Mouse (Mus musculus) hindbrain, embryonic 11.5 days (tissue): ENCODE results near the gene Prss47. TPM values are rescaled to one million over a fixed set of nuclear protein-coding genes. Genes with fewer than 3 reads are reported as not detected.

Experiments
- ATAC-seq: fragments of 200-750 bp; cut with Nextera tagmentation; 2 replicates; pipeline ENCODE4 v1.8.0; 2017; ENCODE audit warnings: mild to moderate bottlenecking, moderate TSS enrichment, moderate library complexity; ENCODE audit not compliant: low FRiP score
- DNase-seq: peaks from one replicate; pipeline ENCODE4 v3.0.0-alpha.2; 2015; ENCODE audit warnings: low spot score
- H3K27ac ChIP-seq: fragments of 300-500 bp; sonication (generic); 2 replicates; pipeline ENCODE4 v1.5.1; 2014; ENCODE audit warnings: mild to moderate bottlenecking, low read depth, low read length
- H3K27me3 ChIP-seq: fragments of 300-500 bp; sonication (generic); 2 replicates; pipeline ENCODE4 v1.6.1; 2014; ENCODE audit warnings: mild to moderate bottlenecking, low read length, moderate library complexity, mixed read lengths; ENCODE audit not compliant: control insufficient read depth, insufficient read depth
- H3K36me3 ChIP-seq: fragments of 300-500 bp; sonication (generic); 2 replicates; pipeline ENCODE4 v1.6.1; 2014; ENCODE audit warnings: mild to moderate bottlenecking, low read length, moderate library complexity, mixed read lengths; ENCODE audit not compliant: control insufficient read depth, insufficient read depth
- H3K4me1 ChIP-seq: fragments of 300-500 bp; sonication (generic); replicated peaks from 2 replicates; pipeline ENCODE4 v1.6.1; 2014; ENCODE audit warnings: low read length, mixed read lengths; ENCODE audit not compliant: control insufficient read depth, insufficient read depth
- H3K4me2 ChIP-seq: fragments of 300-500 bp; sonication (generic); replicated peaks from 2 replicates; pipeline ENCODE4 v1.6.1; 2014; ENCODE audit warnings: mild to moderate bottlenecking, low read depth, low read length
- H3K4me3 ChIP-seq: fragments of 300-500 bp; sonication (generic); 2 replicates; pipeline ENCODE4 v1.5.1; 2014; ENCODE audit warnings: low read depth, low read length
- H3K9ac ChIP-seq: fragments of 300-500 bp; sonication (generic); 2 replicates; pipeline ENCODE4 v1.6.1; 2014; ENCODE audit warnings: low read depth, low read length
- H3K9me3 ChIP-seq: fragments of 300-500 bp; sonication (generic); 2 replicates; pipeline ENCODE4 v1.6.1; 2016; ENCODE audit warnings: low read length; ENCODE audit not compliant: control insufficient read depth
- WGBS: fragments of 180-500 bp; shearing (Covaris S2); extraction: QIAGEN DNeasy Blood & Tissue Kit; methylation state at CpG from one replicate; pipeline ENCODE4 v1.1.7; 2014; 5-methylcytosine and 5-hydroxymethylcytosine counted together
- polyA plus RNA-seq: library from polyadenylated mRNA; unstranded; fragments of >200 nt; fragmentation: Nextera tagmentation; extraction: Ambion mirVana; gene quantifications from 2 replicates; pipeline ENCODE4 v1.2.1, GENCODE M21; 2014

Gene Prss47
- not detected in 2 replicates for polyA plus RNA-seq

DNA sequence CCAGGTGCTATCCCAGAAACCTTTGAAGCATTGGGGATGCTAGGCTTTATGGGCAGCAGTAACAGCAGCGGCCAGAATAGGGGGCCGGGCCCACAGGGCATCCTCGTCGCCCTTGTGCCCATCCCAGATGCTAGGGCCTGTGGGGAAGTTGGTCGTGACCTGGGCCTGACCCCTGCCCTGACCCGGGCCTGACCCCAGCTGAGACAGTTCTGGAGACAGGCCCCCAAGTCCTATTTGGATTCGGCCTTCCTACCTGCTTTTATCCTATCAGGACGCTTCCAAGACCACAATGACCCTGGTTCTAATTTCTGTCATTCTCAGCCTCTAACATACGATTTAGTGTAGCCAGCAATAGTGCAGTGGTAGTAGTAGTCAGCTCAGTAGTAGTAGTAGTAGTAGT lies at the start of gene Prss47:
Gene Prss47, minus strand, starts transcription at position 101 of the 400 bp plus-strand sequence.
- WGBS = 91% methylated on average over 9 of the region's 9 CpGs
- no peaks in the 10 kb centered on the region for H3K27me3 ChIP-seq

DNA sequence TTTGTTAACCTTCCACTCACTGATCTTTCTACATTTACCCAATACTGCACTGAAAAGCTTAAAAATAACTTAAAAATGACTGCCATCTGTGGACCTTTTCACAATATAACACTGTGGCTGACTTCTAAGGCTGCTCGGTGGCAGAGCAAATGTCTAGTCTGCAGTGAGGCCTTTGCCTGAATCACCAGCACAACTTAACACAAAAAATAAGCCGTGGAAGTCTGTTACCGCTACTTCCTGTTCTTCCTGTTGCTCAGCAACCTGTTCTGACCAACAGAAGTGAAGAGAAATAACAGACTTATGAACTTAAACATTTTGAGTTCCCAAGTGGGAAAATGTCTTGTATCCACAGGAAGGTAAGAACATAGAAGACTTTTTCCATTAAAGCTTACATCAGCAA lies 48.7 kb upstream of the Prss47 start:
- Histone ChIP-seq H3K4me1 (no peaks in the 10 kb centered on the region), H3K27ac (no peak overlapping the region), H3K27me3 (no peaks in the 10 kb centered on the region), H3K9me3 (peaks cover 13% of the 10 kb centered on the region; the same call in 1 of the 2 replicates), H3K4me2 (no peak overlapping the region), H3K36me3 (no peaks in the 10 kb centered on the region), H3K9ac (no peak overlapping the region), H3K4me3 (no peak overlapping the region)
- DNase-seq (no peak), ATAC-seq (no peak)
- WGBS = 95% methylated on average over 3 of the region's 3 CpGs

More for the DNA sequence above, at the start of gene Prss47:
- ATAC-seq (no peak), DNase-seq (no peak)
- H3K9me3 ChIP-seq = no peaks in the 10 kb centered on the region
- no peaks in the 10 kb centered on the region for H3K36me3 ChIP-seq
- no peaks in the 10 kb centered on the region for H3K4me1 ChIP-seq
- no peak within 1 kb of the TSS for H3K4me2 ChIP-seq
- H3K4me3 ChIP-seq = no peak within 1 kb of the TSS
- H3K27ac ChIP-seq = no peak within 1 kb of the TSS
- H3K9ac ChIP-seq = no peak within 1 kb of the TSS

- Histone ChIP-seq H3K27me3 (no peaks in the 10 kb centered on the region), H3K4me3 (no peak overlapping the region), H3K4me2 (no peak overlapping the region), H3K27ac (no peak overlapping the region), H3K36me3 (no peaks in the 10 kb centered on the region), H3K9me3 (peaks cover 10% of the 10 kb centered on the region; the same call in 1 of the 2 replicates), H3K4me1 (no peaks in the 10 kb centered on the region), H3K9ac (no peak overlapping the region)
- DNase-seq = no peak
- no peak for ATAC-seq
- 90% methylated on average over 9 of the region's 9 CpGs for WGBS
Measured at GRCm38 (mm10) chr13:65100678-65101077, 48.1 kb upstream of the Prss47 start.

- Histone ChIP-seq H3K4me1 (no peaks in the 10 kb centered on the region), H3K4me3 (no peak overlapping the region), H3K27me3 (no peaks in the 10 kb centered on the region), H3K9ac (no peak overlapping the region), H3K27ac (no peak overlapping the region), H3K4me2 (no peak overlapping the region), H3K36me3 (no peaks in the 10 kb centered on the region), H3K9me3 (peaks cover 3% of the 10 kb centered on the region; the same call in 1 of the 2 replicates)
- DNase-seq (no peak), ATAC-seq (no peak)
Measured at GRCm38 (mm10) chr13:65097018-65097417, 44.5 kb upstream of the Prss47 start.

GRCm38 (mm10) chr13:65095923-65096322 lies 43.4 kb upstream of the Prss47 start:
- DNase-seq (no peak), ATAC-seq (no peak)
- no peaks in the 10 kb centered on the region for H3K27me3 ChIP-seq
- H3K4me2 ChIP-seq = no peak overlapping the region
- no peak overlapping the region for H3K9ac ChIP-seq
- WGBS = 94% methylated on average over 4 of the region's 4 CpGs
- H3K9me3 ChIP-seq = peaks cover 3% of the 10 kb centered on the region; the same call in 1 of the 2 replicates
- no peaks in the 10 kb centered on the region for H3K4me1 ChIP-seq
- no peaks in the 10 kb centered on the region for H3K36me3 ChIP-seq
- no peak overlapping the region for H3K27ac ChIP-seq
- H3K4me3 ChIP-seq = no peak overlapping the region

DNA sequence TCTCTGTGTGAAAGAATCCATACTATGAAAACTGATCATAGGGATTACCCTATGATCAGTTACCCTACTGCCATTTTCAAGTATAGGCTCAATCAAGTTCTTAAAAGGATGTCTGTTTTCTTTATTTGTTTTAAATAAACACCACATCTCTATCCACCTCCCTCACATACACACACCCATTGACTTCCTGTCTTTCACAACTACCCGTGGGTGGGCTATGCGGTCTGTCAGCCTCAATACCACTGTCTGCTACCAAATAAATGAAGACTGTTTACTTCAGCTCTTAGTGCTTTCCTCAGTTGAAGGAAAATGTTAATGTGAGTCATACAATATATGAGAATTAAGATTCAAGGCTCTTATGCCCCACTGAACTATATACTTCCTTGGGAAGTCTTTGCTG lies 17.4 kb upstream of the Prss47 start:
- H3K36me3 ChIP-seq = no peaks in the 10 kb centered on the region
- ATAC-seq (no peak), DNase-seq (no peak)
- no peaks in the 10 kb centered on the region for H3K9me3 ChIP-seq
- H3K4me2 ChIP-seq = no peak overlapping the region
- no peak overlapping the region for H3K27ac ChIP-seq
- H3K27me3 ChIP-seq = no peaks in the 10 kb centered on the region
- 93% methylated on average over 2 of the region's 2 CpGs for WGBS
- no peak overlapping the region for H3K4me3 ChIP-seq
- H3K4me1 ChIP-seq = no peaks in the 10 kb centered on the region
- H3K9ac ChIP-seq = no peak overlapping the region

DNA sequence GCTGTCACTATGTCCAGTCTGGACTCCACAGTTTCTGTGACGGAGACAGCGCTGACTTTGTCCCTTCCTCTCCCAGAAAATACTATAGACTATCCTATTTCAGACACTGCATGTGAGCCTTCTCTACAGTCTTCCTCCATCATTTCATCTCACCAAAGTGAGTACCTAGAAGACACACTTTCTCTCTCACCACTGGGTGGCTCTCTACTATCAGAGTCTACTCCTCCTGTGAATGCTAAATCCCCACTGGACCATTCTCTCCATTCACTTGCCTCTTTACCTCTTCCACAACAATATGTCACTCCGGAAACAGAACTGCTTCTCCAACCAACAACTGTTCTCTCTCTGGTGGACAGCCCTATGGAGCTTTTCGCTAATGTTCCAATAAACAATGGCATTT lies 17.5 kb downstream of the Prss47 start:
- WGBS = 69% methylated on average over 4 of the region's 4 CpGs
- Histone ChIP-seq H3K9ac (no peak overlapping the region), H3K4me2 (no peak overlapping the region), H3K36me3 (no peaks in the 10 kb centered on the region), H3K27ac (no peak overlapping the region), H3K4me3 (no peak overlapping the region), H3K4me1 (no peaks in the 10 kb centered on the region), H3K27me3 (no peaks in the 10 kb centered on the region), H3K9me3 (no peaks in the 10 kb centered on the region)
- ATAC-seq (no peak), DNase-seq (no peak)

DNA sequence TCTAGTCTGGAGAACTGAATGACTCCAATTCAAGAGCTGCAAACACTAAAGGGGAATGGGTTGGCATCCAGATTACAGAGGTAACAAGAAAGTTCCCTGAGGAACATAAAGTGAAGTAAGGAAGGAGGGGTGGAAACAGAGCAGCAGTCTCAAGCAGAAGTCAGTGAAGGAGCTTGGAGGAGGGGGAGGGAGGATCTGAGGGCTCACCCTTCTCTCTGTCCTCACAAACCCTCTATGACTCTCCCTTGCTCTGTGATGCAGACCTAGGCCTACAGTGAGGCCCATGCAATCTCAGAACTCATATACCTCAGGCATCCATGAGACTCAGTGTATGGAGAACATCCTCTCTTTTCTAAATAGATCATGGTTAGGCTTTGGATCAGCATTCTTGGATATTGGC lies 19.8 kb downstream of the Prss47 start, which contains the start of gene Spata31d1c:
Gene Spata31d1c, plus strand, starts transcription at position 301 of the 400 bp plus-strand sequence.
- Histone ChIP-seq H3K27me3 (no peaks in the 10 kb centered on the region), H3K9ac (no peak within 1 kb of the TSS), H3K36me3 (no peaks in the 10 kb centered on the region), H3K4me3 (no peak within 1 kb of the TSS), H3K9me3 (no peaks in the 10 kb centered on the region), H3K4me2 (no peak within 1 kb of the TSS), H3K4me1 (no peaks in the 10 kb centered on the region), H3K27ac (no peak within 1 kb of the TSS)
- DNase-seq = no peak
- ATAC-seq = no peak

GRCm38 (mm10) chr13:65011052-65011738 lies 41.4 kb downstream of the Prss47 start:
- 69% methylated on average over 4 of the region's 4 CpGs for WGBS
- Histone ChIP-seq H3K4me1 (no peaks in the 10 kb centered on the region), H3K36me3 (no peaks in the 10 kb centered on the region), H3K27me3 (no peaks in the 10 kb centered on the region), H3K9me3 (no peaks in the 10 kb centered on the region), H3K27ac (no peak overlapping the region), H3K9ac (no peak overlapping the region), H3K4me2 (no peak overlapping the region), H3K4me3 (no peak overlapping the region)
- ATAC-seq (no peak), DNase-seq (no peak)
